Mouse (Mus musculus): ENCODE measurements around the gene Slc7a6os. TPM values are rescaled to one million over a fixed set of nuclear protein-coding genes. Genes with fewer than 3 reads are reported as not detected.
A peak's percentile ranks its signal among the peaks of the same experiment; 100 is the strongest.
"Not testable (repeated sequence)": the region's sequence is repeated elsewhere in the genome, so short reads cannot be mapped to it uniquely, and the experiment has no call there.

Gene Slc7a6os
- 10 to 100 TPM; 26.3 to 28.6 TPM for total RNA-seq (2021)
- long read RNA-seq, experiment 1, transcript Slc7a6os-201 (5 exons, 1,246 nt), result major isoform, 11 of 23 reads
- long read RNA-seq, experiment 1, partial matches to known transcripts, result 4 of 23 reads
- long read RNA-seq, experiment 1, other reads (novel, unspliced or antisense), result 8 of 23 reads
- long read RNA-seq, experiment 2, partial matches to known transcripts, result 0 of 2 reads
- long read RNA-seq, experiment 2, other reads (novel, unspliced or antisense), result 1 of 2 reads

- DNase-seq, result peak; percentile 97 to 98
Measured at GRCm38 (mm10) chr8:106210821-106211345, at the start of gene Slc7a6os, which contains the start of gene Prmt7. Gene Slc7a6os (minus strand): TSS chr8:106210935. Gene Prmt7 (plus strand): TSS chr8:106210936.

GRCm38 (mm10) chr8:106259579-106260255 is 49.0 kb upstream of the Slc7a6os start:
- DNase-seq, result no peak

- DNase-seq, result peak; percentile 10 to 32
Measured at GRCm38 (mm10) chr8:106258169-106258568, 47.4 kb upstream of the Slc7a6os start.

GRCm38 (mm10) chr8:106250186-106250585 is 39.5 kb upstream of the Slc7a6os start:
- DNase-seq, result no peak

GRCm38 (mm10) chr8:106237106-106237505 is 26.4 kb upstream of the Slc7a6os start:
- no peak for DNase-seq

GRCm38 (mm10) chr8:106234567-106235261 is 24.0 kb upstream of the Slc7a6os start:
- DNase-seq, result no peak

- DNase-seq, result no peak
Measured at GRCm38 (mm10) chr8:106232751-106233150, 22.0 kb upstream of the Slc7a6os start.

- DNase-seq, result no peak
Measured at GRCm38 (mm10) chr8:106231536-106231935, 20.8 kb upstream of the Slc7a6os start.

- peak; percentile 52 to 72 for DNase-seq
Measured at GRCm38 (mm10) chr8:106226589-106226988, 15.9 kb upstream of the Slc7a6os start.

- no peak for DNase-seq
Measured at GRCm38 (mm10) chr8:106219620-106220019, 8.9 kb upstream of the Slc7a6os start.

- DNase-seq, result no peak
Measured at GRCm38 (mm10) chr8:106213959-106214358, 3.2 kb upstream of the Slc7a6os start.

- no peak for DNase-seq
Measured at GRCm38 (mm10) chr8:106211421-106211820, 686 bp upstream of the Slc7a6os start.

GRCm38 (mm10) chr8:106210035-106210731 is 552 bp downstream of the Slc7a6os start:
- peak in 1 of 2 experiments; percentile 16 for DNase-seq

- DNase-seq, result not testable (repeated sequence)
Measured at GRCm38 (mm10) chr8:106199596-106199995, 11.1 kb downstream of the Slc7a6os start.

GRCm38 (mm10) chr8:106198741-106199140 is 12.0 kb downstream of the Slc7a6os start:
- DNase-seq, result peak; percentile 54 to 65

GRCm38 (mm10) chr8:106194062-106194461 is 16.7 kb downstream of the Slc7a6os start:
- DNase-seq, result no peak

GRCm38 (mm10) chr8:106193162-106193561 is 17.6 kb downstream of the Slc7a6os start:
- no peak for DNase-seq

- DNase-seq, result no peak
Measured at GRCm38 (mm10) chr8:106191639-106192038, 19.1 kb downstream of the Slc7a6os start.

GRCm38 (mm10) chr8:106189162-106189561 is 21.6 kb downstream of the Slc7a6os start:
- no peak for DNase-seq

GRCm38 (mm10) chr8:106186394-106186793 is 24.3 kb downstream of the Slc7a6os start:
- DNase-seq, result no peak

- DNase-seq, result peak in 1 of 2 experiments; percentile 40
Measured at GRCm38 (mm10) chr8:106185628-106186270, 25.0 kb downstream of the Slc7a6os start.
